Mouse (Mus musculus): ENCODE results near the gene Ccdc34.

Ccdc34 gene

GRCm38 (mm10) chr2:110204169-110204568 lies 186.6 kb downstream of the Ccdc34 start:
- H3K4me1 ChIP-seq (replicated peaks; ENCODE audit: low read depth, low read length): peaks cover 18% of the 10 kb centered on the region
- no peak for TF ChIP-seq CTCF (conservative IDR thresholded peaks at IDR 0.05; ENCODE audit: low read length)
- no peak for TF ChIP-seq NANOG (IDR thresholded peaks at IDR 0.05; ENCODE audit: borderline replicate concordance, low read length)
- no peak for TF ChIP-seq POU5F1 (IDR thresholded peaks at IDR 0.05; ENCODE audit: borderline replicate concordance, low read length)

GRCm38 (mm10) chr2:110204705-110205318 lies 187.2 kb downstream of the Ccdc34 start:
- peaks cover 18% of the 10 kb centered on the region for H3K4me1 ChIP-seq (replicated peaks; ENCODE audit: low read depth, low read length)
- no peaks in the 10 kb centered on the region for H3K27me3 ChIP-seq (ENCODE audit: insufficient read depth, low read length)
- TF ChIP-seq NANOG (IDR thresholded peaks at IDR 0.05; ENCODE audit: borderline replicate concordance, low read length) (no peak), CTCF (conservative IDR thresholded peaks at IDR 0.05; ENCODE audit: low read length) (peak; percentile 67)
- no peaks in the 10 kb centered on the region for H3K9me3 ChIP-seq (ENCODE audit: low read length)
- no peak overlapping the region for H3K4me3 ChIP-seq (replicated peaks; ENCODE audit: low read length)
- no peaks in the 10 kb centered on the region for H3K36me3 ChIP-seq (ENCODE audit: insufficient read depth, low read length)

More at GRCm38 (mm10) chr2:110204169-110204568, 186.6 kb downstream of the Ccdc34 start:
- Histone ChIP-seq H3K9me3 (ENCODE audit: low read length) (no peaks in the 10 kb centered on the region), H3K27me3 (ENCODE audit: insufficient read depth, low read length) (no peaks in the 10 kb centered on the region), H3K4me3 (replicated peaks; ENCODE audit: low read length) (no peak overlapping the region), H3K36me3 (ENCODE audit: insufficient read depth, low read length) (no peaks in the 10 kb centered on the region)

GRCm38 (mm10) chr2:110210508-110211496 lies 193.2 kb downstream of the Ccdc34 start:
- H3K27me3 ChIP-seq (ENCODE audit: insufficient read depth, low read length): no peaks in the 10 kb centered on the region
- no peaks in the 10 kb centered on the region for H3K9me3 ChIP-seq (ENCODE audit: low read length)
- H3K4me1 ChIP-seq (replicated peaks; ENCODE audit: low read depth, low read length): no peaks in the 10 kb centered on the region
- no peaks in the 10 kb centered on the region for H3K36me3 ChIP-seq (ENCODE audit: insufficient read depth, low read length)
- no peak for TF ChIP-seq NANOG (IDR thresholded peaks at IDR 0.05; ENCODE audit: borderline replicate concordance, low read length)
- TF ChIP-seq POU5F1 (IDR thresholded peaks at IDR 0.05; ENCODE audit: borderline replicate concordance, low read length): no peak
- TF ChIP-seq CTCF (conservative IDR thresholded peaks at IDR 0.05; ENCODE audit: low read length): no peak
- H3K4me3 ChIP-seq (replicated peaks; ENCODE audit: low read length): no peak overlapping the region

- TF ChIP-seq POU5F1 (IDR thresholded peaks at IDR 0.05; ENCODE audit: borderline replicate concordance, low read length) (no peak), CTCF (conservative IDR thresholded peaks at IDR 0.05; ENCODE audit: low read length) (no peak), NANOG (IDR thresholded peaks at IDR 0.05; ENCODE audit: borderline replicate concordance, low read length) (no peak)
- Histone ChIP-seq H3K4me3 (replicated peaks; ENCODE audit: low read length) (no peak overlapping the region), H3K27me3 (ENCODE audit: insufficient read depth, low read length) (no peaks in the 10 kb centered on the region), H3K9me3 (ENCODE audit: low read length) (no peaks in the 10 kb centered on the region), H3K4me1 (replicated peaks; ENCODE audit: low read depth, low read length) (no peaks in the 10 kb centered on the region), H3K36me3 (ENCODE audit: insufficient read depth, low read length) (no peaks in the 10 kb centered on the region)
These were observed 196.7 kb downstream of the Ccdc34 start for GRCm38 (mm10) chr2:110214278-110214677.

GRCm38 (mm10) chr2:110214991-110215684 lies 197.5 kb downstream of the Ccdc34 start:
- Histone ChIP-seq H3K4me3 (replicated peaks; ENCODE audit: low read length) (no peak overlapping the region), H3K9me3 (ENCODE audit: low read length) (no peaks in the 10 kb centered on the region), H3K27me3 (ENCODE audit: insufficient read depth, low read length) (no peaks in the 10 kb centered on the region), H3K36me3 (ENCODE audit: insufficient read depth, low read length) (no peaks in the 10 kb centered on the region), H3K4me1 (replicated peaks; ENCODE audit: low read depth, low read length) (no peaks in the 10 kb centered on the region)
- TF ChIP-seq POU5F1 (IDR thresholded peaks at IDR 0.05; ENCODE audit: borderline replicate concordance, low read length) (no peak), NANOG (IDR thresholded peaks at IDR 0.05; ENCODE audit: borderline replicate concordance, low read length) (no peak), CTCF (conservative IDR thresholded peaks at IDR 0.05; ENCODE audit: low read length) (no peak)

- TF ChIP-seq POU5F1 (IDR thresholded peaks at IDR 0.05; ENCODE audit: borderline replicate concordance, low read length) (no peak), CTCF (conservative IDR thresholded peaks at IDR 0.05; ENCODE audit: low read length) (no peak), NANOG (IDR thresholded peaks at IDR 0.05; ENCODE audit: borderline replicate concordance, low read length) (no peak)
- no peaks in the 10 kb centered on the region for H3K27me3 ChIP-seq (ENCODE audit: insufficient read depth, low read length)
- no peaks in the 10 kb centered on the region for H3K36me3 ChIP-seq (ENCODE audit: insufficient read depth, low read length)
- no peak overlapping the region for H3K4me3 ChIP-seq (replicated peaks; ENCODE audit: low read length)
- H3K9me3 ChIP-seq (ENCODE audit: low read length): no peaks in the 10 kb centered on the region
- H3K4me1 ChIP-seq (replicated peaks; ENCODE audit: low read depth, low read length): no peaks in the 10 kb centered on the region
These were observed 198.1 kb downstream of the Ccdc34 start for GRCm38 (mm10) chr2:110215685-110216058.

- H3K4me1 ChIP-seq (replicated peaks; ENCODE audit: low read depth, low read length): no peaks in the 10 kb centered on the region
- no peak overlapping the region for H3K4me3 ChIP-seq (replicated peaks; ENCODE audit: low read length)
- no peak for TF ChIP-seq POU5F1 (IDR thresholded peaks at IDR 0.05; ENCODE audit: borderline replicate concordance, low read length)
- no peak for TF ChIP-seq CTCF (conservative IDR thresholded peaks at IDR 0.05; ENCODE audit: low read length)
- TF ChIP-seq NANOG (IDR thresholded peaks at IDR 0.05; ENCODE audit: borderline replicate concordance, low read length): no peak
- no peaks in the 10 kb centered on the region for H3K27me3 ChIP-seq (ENCODE audit: insufficient read depth, low read length)
- no peaks in the 10 kb centered on the region for H3K36me3 ChIP-seq (ENCODE audit: insufficient read depth, low read length)
- H3K9me3 ChIP-seq (ENCODE audit: low read length): no peaks in the 10 kb centered on the region
These were observed 202.9 kb downstream of the Ccdc34 start for GRCm38 (mm10) chr2:110220492-110220891.

- H3K9me3 ChIP-seq (ENCODE audit: low read length): no peaks in the 10 kb centered on the region
- H3K4me3 ChIP-seq (replicated peaks; ENCODE audit: low read length): no peak overlapping the region
- H3K4me1 ChIP-seq (replicated peaks; ENCODE audit: low read depth, low read length): no peaks in the 10 kb centered on the region
- no peaks in the 10 kb centered on the region for H3K36me3 ChIP-seq (ENCODE audit: insufficient read depth, low read length)
- no peak for TF ChIP-seq NANOG (IDR thresholded peaks at IDR 0.05; ENCODE audit: borderline replicate concordance, low read length)
- no peak for TF ChIP-seq POU5F1 (IDR thresholded peaks at IDR 0.05; ENCODE audit: borderline replicate concordance, low read length)
- no peak for TF ChIP-seq CTCF (conservative IDR thresholded peaks at IDR 0.05; ENCODE audit: low read length)
- H3K27me3 ChIP-seq (ENCODE audit: insufficient read depth, low read length): no peaks in the 10 kb centered on the region
These were observed 205.2 kb downstream of the Ccdc34 start for GRCm38 (mm10) chr2:110222793-110223192.

Measured in E14TG2a.4 (cell line).